Mouse (Mus musculus) gastrocnemius, adult 8-10 months (tissue): ENCODE results near the gene Tmem245. TPM values are rescaled to one million over a fixed set of nuclear protein-coding genes. Genes with fewer than 3 reads are reported as not detected.
"Not testable (repeated sequence)": the region's sequence is repeated elsewhere in the genome, so short reads cannot be mapped to it uniquely, and the experiment has no call there.

Experiments used
- DNase-seq, 2 experiments: peaks; one replicate each; pipeline ENCODE4 v3.0.0; 2022; ENCODE audit warnings: low spot score in 2 of 2
- total RNA-seq, 4 experiments: library from RNA; stranded (reverse); gene quantifications; 2 replicates each; pipeline ENCODE4 v1.2.4; 2022

Gene Tmem245
- total RNA-seq, 4 experiments from 2014 or later = 19.8 to 22.6 (median 20.6) TPM

- no peak for DNase-seq
These were observed 16.9 kb downstream of the Tmem245 start for GRCm38 (mm10) chr4:56930312-56930711.

- DNase-seq = no peak
These were observed 20.3 kb downstream of the Tmem245 start for GRCm38 (mm10) chr4:56926971-56927370.

- DNase-seq = no peak
These were observed 25.0 kb downstream of the Tmem245 start for GRCm38 (mm10) chr4:56922229-56922628.

- no peak for DNase-seq
These were observed 31.4 kb downstream of the Tmem245 start for GRCm38 (mm10) chr4:56915732-56916325.

- no peak for DNase-seq
These were observed 32.5 kb downstream of the Tmem245 start for GRCm38 (mm10) chr4:56914761-56915160.

- no peak for DNase-seq
These were observed 32.9 kb downstream of the Tmem245 start for GRCm38 (mm10) chr4:56914338-56914737.

- no peak for DNase-seq
These were observed 34.7 kb downstream of the Tmem245 start for GRCm38 (mm10) chr4:56912382-56913001.

GRCm38 (mm10) chr4:56909568-56909967, 37.7 kb downstream of the Tmem245 start:
- DNase-seq = no peak

GRCm38 (mm10) chr4:56907671-56908070, 39.6 kb downstream of the Tmem245 start:
- no peak for DNase-seq

- DNase-seq = no peak
These were observed 40.3 kb downstream of the Tmem245 start for GRCm38 (mm10) chr4:56906926-56907325.

- no peak for DNase-seq
These were observed 41.7 kb downstream of the Tmem245 start for GRCm38 (mm10) chr4:56905507-56905906.

GRCm38 (mm10) chr4:56901671-56902070, 45.6 kb downstream of the Tmem245 start:
- DNase-seq = no peak

GRCm38 (mm10) chr4:56899216-56899615, 48.0 kb downstream of the Tmem245 start:
- DNase-seq = no peak

GRCm38 (mm10) chr4:56897511-56897910, 49.7 kb downstream of the Tmem245 start:
- DNase-seq = no peak

- DNase-seq = no peak
These were observed 53.0 kb downstream of the Tmem245 start for GRCm38 (mm10) chr4:56894196-56894595.

GRCm38 (mm10) chr4:56892501-56893115, 54.6 kb downstream of the Tmem245 start:
- DNase-seq = no peak

GRCm38 (mm10) chr4:56888483-56888882, 58.8 kb downstream of the Tmem245 start:
- DNase-seq = no peak

GRCm38 (mm10) chr4:56886286-56886979, 60.8 kb downstream of the Tmem245 start:
- no peak for DNase-seq

- DNase-seq = no peak
These were observed 67.1 kb downstream of the Tmem245 start for GRCm38 (mm10) chr4:56880036-56880703.

GRCm38 (mm10) chr4:56878971-56879370, 68.3 kb downstream of the Tmem245 start:
- no peak for DNase-seq

- not testable (repeated sequence) for DNase-seq
These were observed 76.7 kb downstream of the Tmem245 start for GRCm38 (mm10) chr4:56870541-56870940.

GRCm38 (mm10) chr4:56867761-56868160, 79.5 kb downstream of the Tmem245 start:
- DNase-seq = no peak
